In the genomic region with DNA sequence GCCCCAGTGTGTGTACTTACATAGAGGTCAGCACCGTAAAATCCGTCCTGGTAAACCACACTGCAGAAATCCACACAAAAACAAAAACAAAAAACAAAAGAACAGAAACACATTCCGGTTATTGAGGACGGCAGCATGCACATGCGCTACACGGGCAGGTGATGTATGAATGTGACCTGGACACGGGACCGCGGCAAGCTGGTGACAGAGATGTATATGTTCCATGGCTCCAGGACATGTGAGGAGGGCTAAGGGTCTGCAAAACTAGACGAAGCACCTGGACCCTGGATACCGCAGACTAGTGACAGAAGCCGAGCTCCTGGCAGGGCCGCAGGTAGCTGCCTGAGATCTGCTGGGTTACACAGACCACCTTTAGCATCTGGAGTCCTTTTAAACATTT, we compare ENCODE assay signal across 22 mouse cellular contexts. TPM values are rescaled to one million over a fixed set of nuclear protein-coding genes. Genes with fewer than 3 reads are reported as not detected.
"Had no signal": no experiment of that assay in that cellular context is flagged by ENCODE, and none has a peak within 500 bp of the region (broad histone marks: within the 10 kb centered on the region; RNA-seq: fewer than 3 reads in every experiment).

No protein-coding gene starts in this region.

- ATAC-seq: hindbrain, embryonic 16.5 days; hindbrain, postnatal 0 days; inflammation-experienced regulatory T-cells, adult 6 months; intestine, embryonic 15.5 days; intestine, embryonic 16.5 days; intestine, postnatal 0 days had no signal

- H3K27ac ChIP-seq: heart, embryonic 10.5 days; heart, embryonic 13.5 days; heart, embryonic 15.5 days; hindbrain, embryonic 10.5 days; hindbrain, embryonic 12.5 days; hindbrain, embryonic 13.5 days; hindbrain, embryonic 14.5 days; hindbrain, embryonic 15.5 days; hindbrain, postnatal 0 days; intestine, embryonic 15.5 days; kidney, embryonic 15.5 days; kidney, postnatal 0 days; layer of hippocampus, adult 2 months had no signal

- H3K4me3 ChIP-seq: heart, embryonic 10.5 days; heart, embryonic 12.5 days; heart, embryonic 13.5 days; heart, embryonic 15.5 days; hindbrain, embryonic 10.5 days; hindbrain, embryonic 12.5 days; hindbrain, embryonic 13.5 days; hindbrain, embryonic 15.5 days; intestine, embryonic 15.5 days; kidney, embryonic 15.5 days; layer of hippocampus, adult 2 months had no signal

- H3K4me2 ChIP-seq: heart, embryonic 11.5 days; heart, embryonic 12.5 days; heart, embryonic 13.5 days; heart, embryonic 15.5 days; hindbrain, embryonic 12.5 days; hindbrain, embryonic 13.5 days; hindbrain, embryonic 14.5 days; hindbrain, embryonic 15.5 days; intestine, embryonic 15.5 days; kidney, embryonic 15.5 days had no signal

- H3K9me3 ChIP-seq: heart, embryonic 10.5 days; heart, embryonic 12.5 days; heart, embryonic 13.5 days; heart, embryonic 15.5 days; hindbrain, embryonic 10.5 days; hindbrain, embryonic 12.5 days; hindbrain, embryonic 13.5 days; hindbrain, embryonic 15.5 days; intestine, embryonic 15.5 days; kidney, embryonic 15.5 days had no signal

- H3K4me1 ChIP-seq: hindbrain, embryonic 10.5 days; intestine, embryonic 15.5 days had no signal

- H3K27me3 ChIP-seq: heart, embryonic 12.5 days; heart, embryonic 13.5 days; heart, embryonic 15.5 days; hindbrain, embryonic 12.5 days; hindbrain, embryonic 13.5 days; hindbrain, embryonic 15.5 days; intestine, embryonic 15.5 days; kidney, embryonic 15.5 days had no signal

- H3K9ac ChIP-seq: heart, embryonic 12.5 days; heart, embryonic 13.5 days; heart, embryonic 15.5 days; hindbrain, embryonic 12.5 days; hindbrain, embryonic 13.5 days; hindbrain, embryonic 14.5 days; hindbrain, embryonic 15.5 days; intestine, embryonic 15.5 days; kidney, embryonic 15.5 days had no signal

RNA-seq across cellular contexts. Expression of a gene that starts 44.0 kb away (rescaled TPM):
- polyA plus RNA-seq: inflammation-experienced regulatory T-cells, adult 6 months had no signal

RNA-seq across cellular contexts. Expression of a gene that starts 49.9 kb away (rescaled TPM):
- polyA plus RNA-seq: hindbrain, embryonic 10.5 days; hindbrain, embryonic 11.5 days; hindbrain, embryonic 12.5 days; hindbrain, embryonic 13.5 days; hindbrain, embryonic 14.5 days; hindbrain, embryonic 15.5 days; hindbrain, embryonic 16.5 days; hindbrain, postnatal 0 days; kidney, embryonic 14.5 days; kidney, embryonic 16.5 days had no signal
